Mouse (Mus musculus) kidney, embryonic 16.5 days (tissue): ENCODE measurements around the gene Baiap2l2. TPM values are rescaled to one million over a fixed set of nuclear protein-coding genes. Genes with fewer than 3 reads are reported as not detected.

ENCODE experiments used
- ATAC-seq: fragments of 200-750 bp; cut with Nextera tagmentation; 2 replicates; pipeline ENCODE4 v1.8.0; 2017; ENCODE audit warnings: moderate TSS enrichment; ENCODE audit not compliant: low FRiP score, low TSS enrichment
- H3K27ac ChIP-seq: fragments of 300-500 bp; sonication (generic); 2 replicates; pipeline ENCODE4 v1.5.1; 2014; ENCODE audit warnings: low read length
- H3K27me3 ChIP-seq: fragments of 300-500 bp; sonication (generic); 2 replicates; pipeline ENCODE4 v1.6.1; 2014; ENCODE audit warnings: low read length, control low read depth, mixed read lengths; ENCODE audit not compliant: insufficient read depth
- H3K36me3 ChIP-seq: fragments of 300-500 bp; sonication (generic); 2 replicates; pipeline ENCODE4 v1.6.1; 2014; ENCODE audit warnings: low read length, control low read depth, mixed read lengths; ENCODE audit not compliant: insufficient read depth
- H3K4me1 ChIP-seq: fragments of 300-500 bp; sonication (generic); 2 replicates; pipeline ENCODE4 v1.6.1; 2014; ENCODE audit warnings: low read length, control low read depth, mixed read lengths; ENCODE audit not compliant: insufficient read depth
- H3K4me2 ChIP-seq: fragments of 300-500 bp; sonication (generic); replicated peaks from 2 replicates; pipeline ENCODE4 v1.6.1; 2014; ENCODE audit warnings: low read depth, low read length
- H3K4me3 ChIP-seq: fragments of 300-500 bp; sonication (generic); 2 replicates; pipeline ENCODE4 v1.5.1; 2014; ENCODE audit warnings: mild to moderate bottlenecking, low read length
- H3K9ac ChIP-seq: fragments of 300-500 bp; sonication (generic); replicated peaks from 2 replicates; pipeline ENCODE4 v1.6.1; 2014; ENCODE audit warnings: low read length
- H3K9me3 ChIP-seq: fragments of 300-500 bp; sonication (generic); 2 replicates; pipeline ENCODE4 v1.6.1; 2016; ENCODE audit warnings: low read length, control low read depth
- WGBS: fragments of 180-500 bp; shearing (Covaris S2); extraction: QIAGEN DNeasy Blood & Tissue Kit; methylation state at CpG from one replicate; pipeline ENCODE4 v1.1.7; 2014; 5-methylcytosine and 5-hydroxymethylcytosine counted together
- polyA plus RNA-seq: library from polyadenylated mRNA; unstranded; fragments of >200 nt; fragmentation: Nextera tagmentation; extraction: Ambion mirVana; gene quantifications from 2 replicates; pipeline ENCODE4 v1.2.1, GENCODE M21; 2015

Gene Baiap2l2
- polyA plus RNA-seq, 1 experiment from 2014 or later, result 17.7 TPM

GRCm38 (mm10) chr15:79283371-79283770 is 2.0 kb downstream of the Baiap2l2 start:
- Histone ChIP-seq H3K36me3 (no peaks in the 10 kb centered on the region; the same call in none of the 2 replicates), H3K27ac (no peak overlapping the region), H3K4me2 (no peak overlapping the region), H3K9ac (no peak overlapping the region), H3K4me1 (peaks cover 5% of the 10 kb centered on the region; the same call in 1 of the 2 replicates), H3K9me3 (no peaks in the 10 kb centered on the region), H3K4me3 (no peak overlapping the region), H3K27me3 (no peaks in the 10 kb centered on the region)
- ATAC-seq, result no peak
- 80% methylated on average over 4 of the region's 4 CpGs for WGBS

- no peaks in the 10 kb centered on the region; the same call in none of the 2 replicates for H3K36me3 ChIP-seq
- H3K9ac ChIP-seq, result no peak overlapping the region
- no peak for ATAC-seq
- 74% methylated on average over 5 of the region's 5 CpGs for WGBS
- no peaks in the 10 kb centered on the region for H3K27me3 ChIP-seq
- peaks cover 5% of the 10 kb centered on the region; the same call in 1 of the 2 replicates for H3K4me1 ChIP-seq
- no peak overlapping the region for H3K4me3 ChIP-seq
- no peaks in the 10 kb centered on the region for H3K9me3 ChIP-seq
- H3K27ac ChIP-seq, result no peak overlapping the region
- no peak overlapping the region for H3K4me2 ChIP-seq
These were observed 2.9 kb downstream of the Baiap2l2 start for GRCm38 (mm10) chr15:79282434-79282833.

- no peak overlapping the region for H3K27ac ChIP-seq
These were observed 3.9 kb downstream of the Baiap2l2 start for GRCm38 (mm10) chr15:79281389-79281788.

GRCm38 (mm10) chr15:79280850-79281249 is 4.5 kb downstream of the Baiap2l2 start:
- Histone ChIP-seq H3K4me2 (no peak overlapping the region), H3K9me3 (peaks cover 4% of the 10 kb centered on the region; the same call in 1 of the 2 replicates), H3K27ac (no peak overlapping the region), H3K27me3 (no peaks in the 10 kb centered on the region), H3K9ac (no peak overlapping the region), H3K4me3 (no peak overlapping the region), H3K36me3 (no peaks in the 10 kb centered on the region), H3K4me1 (peaks cover 4% of the 10 kb centered on the region; the same call in 1 of the 2 replicates)
- WGBS, result 63% methylated on average over 5 of the region's 5 CpGs
- no peak for ATAC-seq

More at GRCm38 (mm10) chr15:79281389-79281788, 3.9 kb downstream of the Baiap2l2 start:
- no peak for ATAC-seq
- H3K4me1 ChIP-seq, result peaks cover 5% of the 10 kb centered on the region; the same call in 1 of the 2 replicates
- no peak overlapping the region for H3K4me2 ChIP-seq
- no peak overlapping the region for H3K9ac ChIP-seq
- no peak overlapping the region for H3K4me3 ChIP-seq
- H3K27me3 ChIP-seq, result no peaks in the 10 kb centered on the region
- H3K36me3 ChIP-seq, result no peaks in the 10 kb centered on the region; the same call in 1 of the 2 replicates
- WGBS, result 75% methylated on average over 1 of the region's 1 CpGs
- peaks cover 4% of the 10 kb centered on the region; the same call in 1 of the 2 replicates for H3K9me3 ChIP-seq

GRCm38 (mm10) chr15:79280209-79280608 is 5.1 kb downstream of the Baiap2l2 start:
- Histone ChIP-seq H3K9ac (no peak overlapping the region), H3K9me3 (peaks cover 4% of the 10 kb centered on the region; the same call in 1 of the 2 replicates), H3K4me2 (no peak overlapping the region), H3K4me3 (no peak overlapping the region), H3K27ac (no peak overlapping the region), H3K27me3 (no peaks in the 10 kb centered on the region), H3K4me1 (no peaks in the 10 kb centered on the region; the same call in 1 of the 2 replicates), H3K36me3 (no peaks in the 10 kb centered on the region)
- WGBS, result 19% methylated on average over 6 of the region's 6 CpGs
- no peak for ATAC-seq

DNA sequence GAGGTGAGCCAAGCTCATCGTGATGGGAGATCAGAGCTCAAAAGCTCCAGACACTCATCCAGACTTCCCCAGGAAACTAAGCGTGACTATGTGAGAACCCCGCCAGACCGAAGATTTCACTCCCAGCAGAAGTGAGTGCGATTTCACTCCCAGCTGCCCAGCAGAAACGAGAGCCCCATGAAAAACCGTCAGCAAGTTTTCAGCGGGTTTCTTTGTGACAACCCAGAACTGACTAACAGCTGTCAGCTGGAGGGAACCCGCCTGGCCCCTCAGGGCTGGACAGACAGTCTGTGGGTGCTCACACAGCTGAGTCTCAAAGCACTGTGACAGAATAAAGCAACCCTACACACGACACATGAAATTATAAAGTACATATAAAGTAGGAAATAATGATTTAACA is 7.6 kb downstream of the Baiap2l2 start:
- 58% methylated on average over 10 of the region's 10 CpGs for WGBS
- Histone ChIP-seq H3K9me3 (peaks cover 4% of the 10 kb centered on the region; the same call in 1 of the 2 replicates), H3K27ac (no peak overlapping the region), H3K4me2 (no peak overlapping the region), H3K9ac (no peak overlapping the region), H3K27me3 (no peaks in the 10 kb centered on the region), H3K36me3 (no peaks in the 10 kb centered on the region), H3K4me3 (no peak overlapping the region), H3K4me1 (no peaks in the 10 kb centered on the region)
- no peak for ATAC-seq

- Histone ChIP-seq H3K36me3 (no peaks in the 10 kb centered on the region), H3K27me3 (no peaks in the 10 kb centered on the region), H3K4me1 (peaks cover 12% of the 10 kb centered on the region), H3K9ac (no peak overlapping the region), H3K4me3 (no peak overlapping the region), H3K27ac (no peak overlapping the region), H3K4me2 (no peak overlapping the region), H3K9me3 (peaks cover 4% of the 10 kb centered on the region; the same call in 1 of the 2 replicates)
- WGBS, result 40% methylated on average over 10 of the region's 10 CpGs
- no peak for ATAC-seq
These were observed 12.3 kb downstream of the Baiap2l2 start for GRCm38 (mm10) chr15:79273020-79273419.

DNA sequence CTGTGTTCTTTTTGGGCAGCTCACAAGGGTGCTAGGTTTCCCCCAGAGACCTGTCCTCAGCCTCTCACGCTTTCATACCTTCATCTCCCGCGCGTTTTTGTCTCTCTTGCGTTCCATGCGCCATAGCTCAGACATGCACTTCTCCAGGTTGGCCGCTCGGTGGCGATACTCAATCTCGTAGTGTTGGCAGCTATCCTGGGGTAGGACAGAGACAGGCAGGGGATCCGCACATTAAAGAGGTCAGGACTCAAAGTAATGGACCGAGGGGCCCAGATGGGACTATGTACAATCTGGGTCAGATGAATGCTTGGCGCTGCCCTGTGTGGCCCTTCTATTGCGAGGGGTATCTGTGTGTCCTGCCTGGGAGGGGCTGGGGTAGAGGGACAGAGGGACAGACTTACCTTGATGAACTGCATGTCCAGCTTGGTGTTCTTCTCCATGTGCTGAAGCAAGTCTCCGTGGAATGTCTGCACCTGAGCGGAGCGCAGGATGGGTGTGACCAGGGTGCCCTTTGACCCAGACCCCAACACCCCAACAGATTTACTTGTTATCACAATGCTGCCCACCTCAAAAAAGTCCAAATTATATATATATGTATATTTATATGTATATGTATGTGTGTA is 14.1 kb downstream of the Baiap2l2 start:
- 17% methylated on average over 17 of the region's 17 CpGs for WGBS
- peak; percentile 55; the same call in 1 of the 2 replicates for ATAC-seq

GRCm38 (mm10) chr15:79270317-79271123 is 14.8 kb downstream of the Baiap2l2 start:
- peak overlapping the region; percentile 58 for H3K9ac ChIP-seq
- H3K4me1 ChIP-seq, result peaks cover 12% of the 10 kb centered on the region
- ATAC-seq, result peak; percentile 75
- H3K4me2 ChIP-seq, result peak overlapping the region; percentile 55
- no peaks in the 10 kb centered on the region for H3K27me3 ChIP-seq
- 2% methylated on average over 33 of the region's 33 CpGs for WGBS
- H3K36me3 ChIP-seq, result no peaks in the 10 kb centered on the region
- no peaks in the 10 kb centered on the region for H3K9me3 ChIP-seq
- no peak overlapping the region for H3K27ac ChIP-seq
- peak overlapping the region; percentile 40 for H3K4me3 ChIP-seq

More for the DNA sequence above, 14.1 kb downstream of the Baiap2l2 start:
- Histone ChIP-seq H3K27me3 (no peaks in the 10 kb centered on the region), H3K9ac (peak overlapping the region; percentile 58; the same call in 1 of the 2 replicates), H3K4me2 (peak overlapping the region; percentile 55), H3K27ac (no peak overlapping the region), H3K9me3 (no peaks in the 10 kb centered on the region), H3K4me3 (peak overlapping the region; percentile 40), H3K4me1 (peaks cover 12% of the 10 kb centered on the region), H3K36me3 (no peaks in the 10 kb centered on the region)
